Mouse (Mus musculus): ENCODE measurements around the gene Folr2. TPM values are rescaled to one million over a fixed set of nuclear protein-coding genes. Genes with fewer than 3 reads are reported as not detected.

Gene Folr2
- polyA plus RNA-seq, 1 experiment from 2014 or later, result 2.0 TPM

- ATAC-seq (ENCODE audit: low FRiP score, low TSS enrichment), result no peak
- WGBS, result 87% methylated on average over 16 of the region's 16 CpGs
- no peak for TF ChIP-seq CTCF (IDR thresholded peaks at IDR 0.05; ENCODE audit: low read depth)
- no peak for TF ChIP-seq EP300 (optimal IDR thresholded peaks at IDR 0.05)
- Histone ChIP-seq H3K27ac (replicated peaks) (no peak overlapping the region), H3K4me2 (replicated peaks; ENCODE audit: low read depth) (no peak overlapping the region), H3K27me3 (ENCODE audit: control insufficient read depth, insufficient read depth, low read length) (no peaks in the 10 kb centered on the region), H3K9ac (ENCODE audit: low read length) (no peak overlapping the region), H3K36me3 (ENCODE audit: control insufficient read depth, insufficient read depth, low read length) (no peaks in the 10 kb centered on the region), H3K9me3 (ENCODE audit: control insufficient read depth, low read length) (no peaks in the 10 kb centered on the region), H3K4me3 (ENCODE audit: low read depth, low read length) (no peak overlapping the region), H3K4me1 (replicated peaks; ENCODE audit: control insufficient read depth, insufficient read depth) (no peaks in the 10 kb centered on the region)
- no peak for DNase-seq (ENCODE audit: low spot score)
Measured at GRCm38 (mm10) chr7:101900331-101901097, 43.5 kb upstream of the Folr2 start.

DNA sequence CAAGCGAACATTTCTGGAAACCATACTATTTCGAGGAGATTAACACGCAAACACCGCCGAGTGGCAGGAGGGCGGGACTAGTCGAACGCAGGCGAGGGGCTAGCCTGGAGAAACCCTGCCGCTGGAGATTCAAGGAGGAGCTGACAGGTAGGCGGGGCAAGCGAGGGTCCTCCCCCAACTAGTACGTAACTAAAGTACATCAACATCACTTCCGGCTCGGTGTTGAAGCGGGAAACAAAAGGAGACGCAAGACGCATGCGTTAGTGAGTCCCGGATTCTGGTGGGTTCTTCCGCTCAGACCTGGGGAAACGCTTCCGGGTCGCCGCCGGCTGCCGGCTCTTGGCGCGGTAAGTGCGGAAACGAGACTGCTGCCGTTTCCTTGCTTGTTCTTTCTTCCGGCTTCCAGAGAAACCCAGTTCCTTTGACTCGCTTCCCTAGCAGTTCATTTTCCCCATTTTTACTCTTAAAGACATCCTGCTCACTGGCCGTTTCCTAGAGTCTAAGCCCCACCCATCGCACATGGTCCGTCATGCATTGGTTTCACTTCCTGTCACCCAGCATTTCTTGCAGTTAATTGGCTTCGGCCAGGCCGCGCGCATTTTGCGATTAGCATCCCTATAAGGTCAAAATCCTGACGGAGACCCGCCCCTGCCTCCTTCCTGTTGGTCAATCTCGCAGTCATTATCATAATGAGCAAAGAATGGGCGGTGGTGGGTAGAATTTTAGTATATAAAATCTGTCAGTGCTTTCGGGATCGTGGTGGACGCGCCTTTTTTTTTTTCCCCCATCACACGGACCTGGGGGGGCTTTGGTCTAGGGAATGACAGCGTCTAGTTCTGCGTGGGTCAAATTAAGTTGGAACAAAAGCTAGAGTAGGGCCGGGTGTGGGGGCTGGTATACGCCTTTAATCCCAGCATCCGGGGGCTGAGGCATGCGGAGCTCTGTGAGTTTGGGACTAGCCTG is 39.4 kb upstream of the Folr2 start:
- DNase-seq (ENCODE audit: low spot score) (peak; percentile 96), ATAC-seq (ENCODE audit: low FRiP score, low TSS enrichment) (peak; percentile 98)
- no peaks in the 10 kb centered on the region for H3K9me3 ChIP-seq (ENCODE audit: control insufficient read depth, low read length)
- TF ChIP-seq CTCF (IDR thresholded peaks at IDR 0.05; ENCODE audit: low read depth), result no peak; the same call in 1 of the 2 replicates
- TF ChIP-seq EP300 (optimal IDR thresholded peaks at IDR 0.05), result peak; percentile 43
- H3K4me1 ChIP-seq (replicated peaks; ENCODE audit: control insufficient read depth, insufficient read depth), result no peaks in the 10 kb centered on the region
- H3K4me3 ChIP-seq (ENCODE audit: low read depth, low read length), result peak overlapping the region; percentile 51
- peak overlapping the region; percentile 62 for H3K9ac ChIP-seq (ENCODE audit: low read length)
- no peaks in the 10 kb centered on the region for H3K27me3 ChIP-seq (ENCODE audit: control insufficient read depth, insufficient read depth, low read length)
- H3K36me3 ChIP-seq (ENCODE audit: control insufficient read depth, insufficient read depth, low read length), result no peaks in the 10 kb centered on the region
- H3K27ac ChIP-seq (replicated peaks), result peak overlapping the region; percentile 89
- WGBS, result under 1% methylated on average over 57 of the region's 57 CpGs
- H3K4me2 ChIP-seq (replicated peaks; ENCODE audit: low read depth), result peak overlapping the region; percentile 57

DNA sequence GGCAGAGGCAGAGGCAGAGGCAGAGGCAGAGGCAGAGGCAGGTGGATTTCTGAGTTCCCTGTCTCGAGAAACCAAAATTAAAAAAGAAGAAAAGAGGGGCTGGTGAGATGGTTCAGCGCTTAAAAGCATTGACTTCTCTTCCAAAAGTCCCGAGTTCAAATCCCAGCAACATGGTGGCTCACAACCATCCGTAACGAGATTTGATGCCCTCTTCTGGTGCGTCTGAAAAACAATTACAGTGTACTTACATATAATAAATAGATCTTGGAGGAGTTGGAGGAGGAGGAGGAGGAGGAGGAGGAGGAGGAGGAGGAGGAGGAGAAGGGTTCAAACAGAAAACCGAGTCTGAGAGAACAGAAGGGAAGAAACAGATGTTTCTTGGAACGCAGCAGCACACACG is 38.7 kb upstream of the Folr2 start:
- no peaks in the 10 kb centered on the region for H3K4me1 ChIP-seq (replicated peaks; ENCODE audit: control insufficient read depth, insufficient read depth)
- no peaks in the 10 kb centered on the region for H3K9me3 ChIP-seq (ENCODE audit: control insufficient read depth, low read length)
- peak overlapping the region; percentile 30 for H3K4me2 ChIP-seq (replicated peaks; ENCODE audit: low read depth)
- WGBS, result 29% methylated on average over 9 of the region's 9 CpGs
- no peaks in the 10 kb centered on the region for H3K27me3 ChIP-seq (ENCODE audit: control insufficient read depth, insufficient read depth, low read length)
- ATAC-seq (ENCODE audit: low FRiP score, low TSS enrichment) (no peak), DNase-seq (ENCODE audit: low spot score) (no peak)
- no peak overlapping the region; the same call in 1 of the 2 replicates for H3K27ac ChIP-seq (replicated peaks)
- TF ChIP-seq CTCF (IDR thresholded peaks at IDR 0.05; ENCODE audit: low read depth) (peak; percentile 37), EP300 (optimal IDR thresholded peaks at IDR 0.05) (no peak)
- no peaks in the 10 kb centered on the region for H3K36me3 ChIP-seq (ENCODE audit: control insufficient read depth, insufficient read depth, low read length)
- H3K4me3 ChIP-seq (ENCODE audit: low read depth, low read length), result peak overlapping the region; percentile 51
- peak overlapping the region; percentile 43; the same call in 1 of the 2 replicates for H3K9ac ChIP-seq (ENCODE audit: low read length)

DNA sequence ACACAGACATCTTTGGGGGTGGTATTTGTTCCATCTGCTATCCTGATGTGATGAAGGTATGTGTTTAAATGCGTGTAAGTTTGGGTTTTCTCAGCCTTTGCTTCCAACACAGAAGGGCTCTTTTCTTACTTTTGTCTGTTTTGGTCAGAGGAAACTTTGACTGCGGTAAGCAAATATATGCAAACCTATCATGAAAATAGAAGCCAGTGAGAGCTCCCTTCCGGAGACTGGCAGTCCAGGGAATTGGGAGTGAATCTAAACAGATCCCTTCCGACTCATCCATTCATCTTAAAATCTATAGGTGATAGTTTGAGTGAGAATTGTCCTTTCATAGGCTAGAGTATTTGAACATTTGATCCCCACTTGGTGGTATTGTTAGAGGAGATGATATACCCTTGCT is 31.5 kb upstream of the Folr2 start:
- no peak overlapping the region for H3K4me2 ChIP-seq (replicated peaks; ENCODE audit: low read depth)
- 70% methylated on average over 4 of the region's 4 CpGs for WGBS
- H3K9ac ChIP-seq (ENCODE audit: low read length), result no peak overlapping the region
- TF ChIP-seq CTCF (IDR thresholded peaks at IDR 0.05; ENCODE audit: low read depth), result no peak
- no peak for TF ChIP-seq EP300 (optimal IDR thresholded peaks at IDR 0.05)
- H3K4me1 ChIP-seq (replicated peaks; ENCODE audit: control insufficient read depth, insufficient read depth), result no peaks in the 10 kb centered on the region
- no peak overlapping the region for H3K27ac ChIP-seq (replicated peaks)
- ATAC-seq (ENCODE audit: low FRiP score, low TSS enrichment) (no peak), DNase-seq (ENCODE audit: low spot score) (no peak)
- H3K27me3 ChIP-seq (ENCODE audit: control insufficient read depth, insufficient read depth, low read length), result no peaks in the 10 kb centered on the region
- no peaks in the 10 kb centered on the region for H3K9me3 ChIP-seq (ENCODE audit: control insufficient read depth, low read length)
- no peaks in the 10 kb centered on the region for H3K36me3 ChIP-seq (ENCODE audit: control insufficient read depth, insufficient read depth, low read length)
- H3K4me3 ChIP-seq (ENCODE audit: low read depth, low read length), result no peak overlapping the region

- Histone ChIP-seq H3K36me3 (ENCODE audit: control insufficient read depth, insufficient read depth, low read length) (no peaks in the 10 kb centered on the region), H3K9me3 (ENCODE audit: control insufficient read depth, low read length) (no peaks in the 10 kb centered on the region), H3K9ac (ENCODE audit: low read length) (no peak overlapping the region), H3K27me3 (ENCODE audit: control insufficient read depth, insufficient read depth, low read length) (no peaks in the 10 kb centered on the region), H3K4me2 (replicated peaks; ENCODE audit: low read depth) (no peak overlapping the region), H3K4me3 (ENCODE audit: low read depth, low read length) (no peak overlapping the region), H3K4me1 (replicated peaks; ENCODE audit: control insufficient read depth, insufficient read depth) (no peaks in the 10 kb centered on the region), H3K27ac (replicated peaks) (no peak overlapping the region)
- 85% methylated on average over 6 of the region's 6 CpGs for WGBS
- TF ChIP-seq CTCF (IDR thresholded peaks at IDR 0.05; ENCODE audit: low read depth), result no peak
- ATAC-seq (ENCODE audit: low FRiP score, low TSS enrichment) (no peak), DNase-seq (ENCODE audit: low spot score) (no peak)
Measured at GRCm38 (mm10) chr7:101886274-101886673, 29.3 kb upstream of the Folr2 start.
